Mouse (Mus musculus): ENCODE data around the gene Tmc5.

GRCm38 (mm10) chr7:118584926-118585325, 12.2 kb upstream of the Tmc5 start:
- TF ChIP-seq POLR2A (IDR thresholded peaks at IDR 0.05; ENCODE audit: control insufficient read depth, low read depth, low read length) (no peak), CTCF (IDR thresholded peaks at IDR 0.05; ENCODE audit: control insufficient read depth, insufficient read depth, insufficient replicate concordance, low read depth, low read length) (no peak)
